Mouse (Mus musculus): ENCODE data around the gene Rbm45.

Gene Rbm45

DNA sequence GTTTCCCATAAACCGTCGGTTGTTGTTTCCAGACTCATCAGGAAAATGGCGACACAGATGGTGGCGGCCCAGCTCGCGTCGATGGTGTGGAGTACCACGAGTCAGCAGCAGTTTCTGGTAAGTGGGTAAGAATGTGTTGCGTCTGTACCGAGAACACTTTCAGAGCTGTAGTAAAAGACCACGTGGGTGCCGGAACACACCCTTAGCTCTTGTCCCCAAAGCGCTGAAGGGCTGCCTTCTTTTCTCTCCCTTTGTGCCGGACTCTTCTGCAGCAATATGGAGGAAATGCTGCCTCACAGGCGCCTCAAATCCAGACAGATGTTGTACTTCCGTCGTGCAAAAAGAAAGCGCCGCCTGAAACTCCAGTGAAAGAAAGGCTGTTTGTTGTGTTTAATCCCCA lies 8.9 kb downstream of the Rbm45 start:
- no peak for DNase-seq (ENCODE audit: extremely low read depth, insufficient read length, low spot score)

DNA sequence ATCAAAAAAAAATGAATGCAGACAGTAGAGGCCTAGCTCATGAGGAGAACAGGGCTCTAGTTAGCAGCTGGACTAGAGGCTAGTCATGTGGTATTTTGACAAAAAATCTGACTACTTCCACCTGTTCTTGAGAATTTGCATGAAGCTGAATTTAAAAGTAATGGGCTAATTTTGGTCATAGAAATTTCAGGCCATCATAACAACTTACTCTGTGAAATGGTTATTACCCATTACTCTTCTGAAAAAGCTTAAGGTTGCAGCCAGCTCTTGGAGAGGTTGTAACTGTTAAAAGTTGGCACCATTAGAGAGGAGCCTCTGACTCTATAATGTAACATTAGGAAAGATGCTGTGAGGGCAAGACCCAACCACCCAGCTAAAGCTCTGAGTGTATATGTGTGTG lies 16.7 kb downstream of the Rbm45 start:
- DNase-seq (ENCODE audit: extremely low read depth, insufficient read length, low spot score), result no peak

DNA sequence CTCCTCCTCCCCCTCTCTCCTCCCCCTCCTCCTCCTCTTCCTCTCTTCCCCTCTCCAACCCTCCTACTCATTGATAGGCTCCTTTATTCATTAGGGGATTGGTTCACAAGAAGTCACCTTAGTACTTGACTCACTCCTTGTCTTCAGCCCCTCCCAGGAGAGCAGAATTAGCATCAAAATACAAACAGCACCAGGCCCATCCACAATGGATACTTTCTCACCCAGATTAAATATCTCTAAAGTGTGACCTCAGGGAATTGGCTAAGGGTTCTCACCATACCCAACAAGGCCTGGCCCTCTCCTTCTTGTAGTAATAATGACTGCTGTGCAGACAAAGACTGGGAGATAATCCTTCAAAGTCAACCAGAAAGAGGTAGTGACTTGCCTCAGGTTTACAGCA lies 30.4 kb downstream of the Rbm45 start:
- no peak for DNase-seq (ENCODE audit: extremely low read depth, insufficient read length, low spot score)

DNA sequence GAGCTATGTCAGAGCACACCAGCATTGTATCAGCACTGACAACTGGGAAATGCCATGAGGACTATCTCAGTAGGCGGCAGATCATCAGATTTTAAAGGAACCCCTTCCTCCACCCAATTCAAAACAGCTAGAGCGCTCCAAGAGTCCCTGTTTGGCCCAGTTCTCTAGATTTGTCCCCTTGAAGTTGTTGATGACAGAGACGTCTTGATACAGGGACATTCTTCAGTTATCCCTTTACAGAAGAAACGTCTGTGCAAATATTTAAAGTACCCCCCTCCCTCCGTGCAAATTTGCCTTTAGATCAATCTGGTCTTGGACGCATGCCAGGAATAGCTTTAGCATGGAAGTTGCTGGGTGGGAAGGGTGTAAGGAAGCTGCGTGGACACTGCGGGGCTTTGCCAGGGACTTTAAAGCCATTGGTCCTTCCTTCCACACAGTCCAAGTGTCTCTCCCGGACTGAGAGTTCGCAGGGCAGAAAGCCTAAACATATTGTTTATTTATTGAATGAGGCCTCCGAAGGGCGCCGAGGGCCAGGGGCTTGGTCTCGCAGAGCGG lies 35.9 kb downstream of the Rbm45 start:
- DNase-seq (ENCODE audit: extremely low read depth, insufficient read length, low spot score), result no peak

DNA sequence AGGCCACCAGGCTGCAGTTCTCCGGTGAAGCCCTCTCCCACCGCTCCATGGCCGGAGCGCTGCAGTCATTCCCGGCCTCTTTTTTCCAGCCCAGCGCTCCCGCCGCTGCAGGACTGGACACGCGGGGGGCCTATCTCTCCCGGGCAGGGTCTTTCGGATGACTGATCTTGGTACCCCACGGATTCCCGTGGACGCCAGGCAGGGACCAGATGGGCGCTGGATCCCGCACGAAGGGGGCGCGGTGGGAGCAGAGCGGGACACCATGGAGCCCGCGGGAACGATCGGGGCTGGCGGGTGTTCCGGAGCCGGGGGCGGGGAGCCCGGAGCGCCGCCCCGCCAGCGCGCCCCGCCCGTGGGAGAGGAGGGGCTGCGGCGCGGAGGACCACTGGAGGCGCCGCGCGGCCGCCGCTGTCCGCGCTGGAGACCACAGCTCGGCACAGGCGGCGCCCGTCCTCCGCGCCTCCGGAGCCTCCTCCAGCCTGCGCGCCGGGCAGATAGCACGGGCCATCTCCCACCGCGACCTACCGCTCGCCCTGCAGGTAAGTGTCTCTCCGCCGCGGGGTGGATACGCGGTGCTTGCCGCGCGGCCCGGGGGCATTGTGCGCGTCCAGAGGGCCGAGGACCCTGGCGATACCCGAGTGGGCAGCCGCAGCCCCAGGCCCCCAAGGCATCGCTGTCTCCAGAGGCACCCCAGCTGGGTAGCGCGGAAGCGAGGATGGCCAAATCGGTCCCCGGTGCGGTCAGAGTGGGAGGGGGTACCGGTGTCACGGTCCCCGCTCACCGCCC lies 36.6 kb downstream of the Rbm45 start, which contains the start of gene Osbpl6:
Gene Osbpl6, plus strand, starts transcription at position 358 of the 786 bp plus-strand sequence.
- no peak for DNase-seq (ENCODE audit: extremely low read depth, insufficient read length, low spot score)

DNA sequence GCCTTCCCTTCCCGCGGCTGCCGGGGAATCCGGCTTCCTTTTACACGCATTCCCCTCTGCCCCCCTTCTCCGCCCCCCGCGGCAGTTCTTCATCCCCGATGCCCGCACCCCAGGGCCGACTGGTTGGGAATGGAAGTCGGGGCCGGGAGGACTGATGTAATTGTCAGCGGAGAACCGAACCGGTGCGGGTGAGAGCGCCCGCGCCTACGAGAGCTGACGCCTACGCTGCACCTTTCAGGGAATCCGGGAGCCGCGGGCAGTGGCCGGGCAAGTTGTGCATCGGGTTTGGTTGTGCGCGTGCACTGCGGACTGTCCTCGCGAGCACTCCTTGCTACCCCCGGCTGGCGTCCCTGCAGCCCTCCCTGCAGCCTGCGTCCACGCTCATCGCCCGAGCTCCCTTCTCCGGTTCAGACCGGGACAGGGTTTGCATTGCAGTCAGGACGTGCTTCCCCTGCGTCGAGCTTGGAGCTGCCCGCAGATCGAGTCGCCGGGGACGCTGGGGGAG lies 37.2 kb downstream of the Rbm45 start:
- no peak for DNase-seq (ENCODE audit: extremely low read depth, insufficient read length, low spot score)

DNA sequence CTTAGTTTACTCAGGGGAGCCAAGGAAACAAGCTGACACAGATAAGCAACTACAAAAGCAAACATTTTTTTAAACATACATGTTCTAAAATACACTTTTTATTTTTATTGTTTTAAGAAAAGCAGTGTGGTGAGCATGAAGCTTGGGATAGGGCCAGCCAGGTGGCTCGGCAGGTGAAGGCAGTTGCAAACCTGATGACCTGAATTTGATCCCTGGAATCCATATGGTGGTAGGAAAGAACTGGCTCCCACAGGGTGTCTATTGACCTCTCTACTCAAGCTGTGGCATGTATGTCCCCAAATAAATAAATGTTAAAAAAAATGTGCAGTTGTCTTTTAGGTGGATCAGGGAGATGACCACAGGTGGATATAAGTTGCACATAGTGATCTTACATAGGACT lies 39.7 kb downstream of the Rbm45 start:
- no peak for DNase-seq (ENCODE audit: extremely low read depth, insufficient read length, low spot score)

DNA sequence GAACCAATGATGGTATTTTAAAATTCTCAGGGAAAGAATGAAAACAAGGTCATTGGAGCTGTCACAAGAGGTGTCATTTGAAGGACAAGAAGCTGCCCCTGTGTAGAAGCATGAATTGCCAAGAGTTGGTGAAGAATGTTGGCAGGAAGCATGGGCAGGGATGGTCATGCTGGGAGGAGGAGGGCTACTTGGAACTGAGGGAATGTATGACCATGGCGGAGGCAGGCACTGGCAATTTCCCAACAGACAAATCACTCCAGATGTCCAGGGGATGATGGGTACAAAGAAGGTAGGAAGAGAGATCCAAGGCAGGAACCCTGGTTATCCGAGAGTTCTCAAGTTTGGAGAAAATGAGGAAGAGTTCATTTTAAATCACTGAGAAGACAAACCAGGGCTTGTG lies 40.2 kb downstream of the Rbm45 start:
- no peak for DNase-seq (ENCODE audit: extremely low read depth, insufficient read length, low spot score)

DNA sequence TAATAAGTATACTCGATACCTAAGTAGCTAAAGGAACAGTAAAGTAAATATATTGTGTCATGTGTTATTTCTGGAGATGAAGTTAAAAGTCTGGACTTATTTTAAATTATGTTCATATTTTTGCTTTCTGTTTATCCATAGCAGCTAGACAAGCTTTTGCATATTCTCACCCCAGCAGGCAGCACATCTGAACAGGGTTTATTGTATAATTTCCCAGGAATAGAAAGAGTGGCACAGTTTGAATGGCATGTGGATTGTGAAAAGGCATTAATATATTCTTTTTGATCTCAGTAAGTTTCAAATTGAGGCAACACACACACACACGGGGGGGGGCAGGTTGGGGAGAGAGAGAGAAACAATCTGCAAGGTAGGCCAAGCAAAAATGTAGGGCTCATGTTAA lies 43.1 kb downstream of the Rbm45 start:
- DNase-seq (ENCODE audit: extremely low read depth, insufficient read length, low spot score), result no peak

DNA sequence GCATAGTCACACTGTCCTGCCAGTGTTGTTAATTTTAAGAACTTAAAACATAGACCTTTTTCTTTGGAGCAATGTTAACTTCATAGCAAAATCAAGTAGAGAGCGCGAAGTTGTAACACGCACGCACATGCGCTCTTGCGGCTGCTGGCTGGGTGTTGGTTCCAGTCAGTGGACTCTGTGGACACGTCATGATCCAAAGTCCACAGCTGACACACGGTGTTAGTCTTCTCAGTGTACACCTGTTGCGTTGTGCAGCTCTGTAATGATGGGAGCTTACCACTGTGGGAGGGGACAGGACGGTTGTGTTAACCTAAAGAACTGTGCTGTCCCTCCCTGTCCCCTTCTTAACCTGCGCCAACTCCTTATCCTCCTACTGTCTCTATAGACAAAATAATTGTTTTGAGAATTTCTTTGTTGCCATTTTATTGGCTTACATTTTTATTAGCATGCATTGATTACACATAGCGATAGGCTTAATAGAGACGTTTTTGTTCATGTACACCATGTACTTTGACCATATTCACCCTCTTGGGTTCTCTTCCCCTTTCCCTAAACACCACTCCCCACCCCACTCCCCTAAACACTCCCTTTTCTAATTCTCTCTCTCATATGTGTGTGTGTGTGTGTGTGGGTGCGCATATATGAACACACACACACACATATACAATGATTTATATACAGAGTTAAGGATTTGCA lies 47.8 kb downstream of the Rbm45 start:
- no peak for DNase-seq (ENCODE audit: extremely low read depth, insufficient read length, low spot score)

DNA sequence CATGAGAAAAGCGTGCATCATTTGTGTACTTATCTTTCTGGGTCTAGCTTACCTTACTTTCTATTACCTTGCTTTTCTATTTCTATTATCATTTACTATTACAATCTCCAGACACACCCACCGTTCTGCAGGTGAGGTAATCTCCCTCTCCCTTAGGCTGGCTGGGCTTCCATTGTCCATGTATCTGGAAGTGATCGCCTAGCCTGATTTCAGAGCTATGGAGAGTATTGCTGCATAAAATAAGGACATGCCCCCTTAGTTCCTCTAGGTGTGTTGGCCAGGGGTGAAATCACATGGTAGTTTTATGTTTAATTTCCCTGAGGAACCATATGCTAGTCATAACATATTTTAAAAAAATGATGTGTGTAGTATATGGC lies 48.3 kb downstream of the Rbm45 start:
- DNase-seq (ENCODE audit: extremely low read depth, insufficient read length, low spot score), result no peak

DNA sequence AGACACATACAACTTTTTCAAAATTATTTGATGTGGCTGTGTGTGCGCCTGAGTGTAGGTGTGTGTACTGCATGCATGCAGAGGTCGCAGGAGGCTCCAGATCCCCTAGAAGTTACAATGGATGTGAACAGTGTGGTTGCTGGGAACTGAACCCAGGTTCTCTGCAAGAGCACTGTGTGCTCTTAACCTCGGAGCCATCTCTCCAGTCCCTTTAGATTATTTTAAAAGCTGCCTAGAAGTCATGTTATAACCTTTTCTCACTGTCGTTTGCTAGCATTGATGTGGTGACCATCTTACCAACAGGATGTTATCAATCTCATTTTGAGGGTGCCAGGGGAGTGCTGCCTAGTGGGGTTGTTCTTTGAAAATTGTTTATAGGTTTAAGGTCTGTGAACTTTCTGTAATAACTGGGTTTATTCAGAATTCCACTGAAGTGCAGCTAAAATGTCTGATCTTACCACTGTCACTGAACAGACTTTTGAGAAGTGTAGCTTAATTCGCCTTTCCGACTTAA lies 51.7 kb downstream of the Rbm45 start:
- DNase-seq (ENCODE audit: extremely low read depth, insufficient read length, low spot score), result no peak

DNA sequence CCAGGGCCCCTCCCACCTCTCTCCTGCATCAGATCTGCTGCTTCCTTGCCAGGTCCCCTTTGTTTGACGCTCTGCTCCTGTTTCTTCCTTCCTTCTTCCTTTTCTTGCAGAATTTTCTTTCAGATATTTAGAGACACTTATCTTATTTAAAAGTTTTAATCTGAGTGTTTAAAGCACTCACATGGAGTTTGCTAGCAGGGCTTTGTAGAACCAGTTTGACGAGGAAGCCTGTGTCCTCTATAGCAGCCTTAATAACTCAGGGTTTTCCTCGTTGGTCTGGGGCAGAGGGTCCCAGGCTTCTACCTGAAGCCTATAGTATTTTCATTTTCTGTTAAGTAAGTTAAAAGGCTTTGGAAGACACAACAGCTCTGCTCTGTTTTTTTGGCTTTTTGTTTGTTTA lies 57.0 kb downstream of the Rbm45 start:
- DNase-seq (ENCODE audit: extremely low read depth, insufficient read length, low spot score), result no peak

DNA sequence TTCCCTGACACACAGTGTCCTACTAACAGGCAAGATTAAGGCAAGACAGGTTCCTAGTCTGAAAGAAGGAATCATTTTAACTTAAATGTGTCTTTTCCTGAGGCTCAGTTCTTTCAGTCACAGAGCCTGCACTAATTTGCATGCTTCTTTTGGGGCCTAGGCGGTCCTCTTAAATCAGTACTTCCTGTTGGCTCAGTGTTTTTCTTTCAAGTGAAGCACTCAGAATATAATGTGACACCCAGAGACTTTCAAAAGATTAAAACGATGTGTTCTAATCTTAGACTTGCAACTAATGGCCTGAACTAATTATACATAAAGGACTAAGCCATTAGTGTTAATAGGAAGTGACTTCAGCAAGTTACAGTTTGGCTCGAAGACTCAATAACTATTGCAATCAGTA lies 59.5 kb downstream of the Rbm45 start:
- no peak for DNase-seq (ENCODE audit: extremely low read depth, insufficient read length, low spot score)

DNA sequence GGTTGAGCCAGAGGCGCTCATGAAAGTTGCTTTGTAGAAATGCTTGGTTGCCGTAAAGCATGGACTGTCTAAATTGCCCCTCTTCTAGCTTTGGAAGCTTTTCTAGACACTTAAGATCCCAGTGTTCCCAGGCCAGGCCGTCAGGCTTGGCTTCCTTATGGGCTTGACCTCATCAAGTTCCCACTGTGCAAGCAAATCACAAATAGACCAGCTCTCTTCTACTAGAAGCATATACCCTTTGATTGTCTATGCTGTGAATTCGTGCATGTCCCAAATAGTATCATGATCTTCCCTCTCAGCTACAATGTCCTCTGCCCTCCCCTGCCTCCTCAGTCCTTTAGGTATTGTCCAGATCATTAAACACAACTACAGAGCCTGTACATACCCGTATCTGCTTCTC lies 60.1 kb downstream of the Rbm45 start:
- DNase-seq (ENCODE audit: extremely low read depth, insufficient read length, low spot score), result no peak

DNA sequence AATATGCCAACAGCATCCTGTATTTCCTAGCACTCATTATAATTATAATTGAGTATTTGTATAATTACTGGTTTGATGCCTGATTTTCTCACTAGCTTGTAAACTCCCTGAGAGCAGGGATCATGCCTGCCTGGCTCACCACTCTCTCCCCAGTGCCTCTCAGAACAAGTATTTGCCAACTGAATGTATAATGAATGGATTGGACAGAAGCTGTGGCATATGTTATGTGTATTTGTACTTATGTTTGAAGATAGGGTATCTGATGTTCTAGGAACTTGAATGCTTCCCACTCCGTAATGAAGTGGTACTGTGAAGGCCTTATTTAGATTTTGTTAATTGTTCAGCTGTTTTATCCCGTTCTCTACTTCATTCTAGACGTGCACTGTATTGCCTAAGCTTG lies 60.8 kb downstream of the Rbm45 start:
- DNase-seq (ENCODE audit: extremely low read depth, insufficient read length, low spot score), result no peak

Measured in 3134 (cell line).